Mouse (Mus musculus) erythroblast, embryonic 14.5 days (primary cell): ENCODE data around the gene Vcp. TPM values are rescaled to one million over a fixed set of nuclear protein-coding genes. Genes with fewer than 3 reads are reported as not detected.
"Not testable (repeated sequence)": the region's sequence is repeated elsewhere in the genome, so short reads cannot be mapped to it uniquely, and the experiment has no call there.

Experiments
- H3K27me3 ChIP-seq: 2 replicates; pipeline ENCODE4 v1.6.1; 2012; ENCODE audit warnings: inconsistent platforms; ENCODE audit not compliant: control insufficient read depth
- H3K36me3 ChIP-seq: 2 replicates; pipeline ENCODE4 v1.6.1; 2012; ENCODE audit warnings: mild to moderate bottlenecking, inconsistent platforms; ENCODE audit not compliant: control insufficient read depth
- H3K4me1 ChIP-seq: 2 replicates; pipeline ENCODE4 v1.6.1; 2012; ENCODE audit warnings: inconsistent platforms; ENCODE audit not compliant: control insufficient read depth
- H3K4me3 ChIP-seq: replicated peaks from 2 replicates; pipeline ENCODE3; 2012; ENCODE audit warnings: moderate library complexity, mild to moderate bottlenecking, inconsistent platforms
- H3K9me3 ChIP-seq: 2 replicates; pipeline ENCODE4 v1.6.1; 2012; ENCODE audit warnings: low read length, inconsistent platforms, mixed read lengths; ENCODE audit not compliant: control insufficient read depth
- GATA1 ChIP-seq: IDR thresholded peaks from 2 replicates; pipeline ENCODE4 v1.6.1; 2012; ENCODE audit warnings: low read length, inconsistent platforms, mixed read lengths
- TAL1 ChIP-seq: IDR thresholded peaks from 3 replicates; pipeline ENCODE4 v1.6.1; 2012; ENCODE audit warnings: low read length, inconsistent platforms, mixed read lengths
- polyA plus RNA-seq: library from polyadenylated mRNA; stranded (reverse); fragments of >175 nt; gene quantifications from 2 replicates; pipeline ENCODE4 v1.2.3, GENCODE M21; 2012

Vcp gene
- polyA plus RNA-seq, 1 experiment = 6.3 TPM

DNA sequence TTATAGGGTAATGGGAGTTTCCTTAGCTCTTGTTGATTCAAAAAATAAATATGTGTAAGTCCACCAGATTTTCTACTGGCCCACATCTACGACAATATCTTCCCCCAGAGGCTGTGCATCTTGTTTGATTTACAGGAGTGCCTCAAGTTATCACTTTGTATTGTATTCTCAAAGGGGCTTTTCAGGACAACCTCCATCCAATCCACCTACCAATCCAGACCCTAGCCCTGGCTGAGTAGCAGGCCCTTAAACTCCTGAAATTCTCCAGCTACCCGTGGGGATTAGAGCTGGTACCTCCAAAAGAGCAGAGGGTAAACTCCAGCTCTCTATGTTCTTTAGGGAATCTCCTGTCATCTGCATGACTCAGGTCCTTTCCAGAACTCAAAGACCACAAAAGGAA is 2.3 kb downstream of the Vcp start:
- Histone ChIP-seq H3K27me3 (no peaks in the 10 kb centered on the region), H3K4me3 (peak overlapping the region; percentile 98), H3K4me1 (peaks cover 27% of the 10 kb centered on the region), H3K9me3 (no peaks in the 10 kb centered on the region), H3K36me3 (peaks cover 45% of the 10 kb centered on the region)
- TF ChIP-seq GATA1 (no peak), TAL1 (no peak)

DNA sequence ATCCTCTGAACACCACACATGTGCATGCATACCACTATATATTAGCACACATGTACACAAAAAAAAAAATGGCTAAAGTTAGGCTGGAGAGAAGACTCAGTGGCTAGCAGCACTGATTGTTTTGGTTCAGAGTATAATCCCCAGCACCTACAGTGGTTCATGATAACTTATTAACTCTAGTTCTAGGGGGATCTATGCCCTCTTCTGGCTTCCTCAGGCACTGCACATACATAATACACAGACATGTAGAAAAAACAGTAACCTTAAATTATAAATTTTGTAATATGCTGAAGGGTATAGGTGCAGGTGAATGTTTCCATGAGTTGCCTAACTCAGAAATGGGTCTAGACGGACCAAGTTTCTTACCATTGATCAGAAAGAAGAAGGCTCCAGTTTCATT is 12.0 kb downstream of the Vcp start:
- Histone ChIP-seq H3K9me3 (no peaks in the 10 kb centered on the region), H3K27me3 (no peaks in the 10 kb centered on the region), H3K36me3 (peaks cover 95% of the 10 kb centered on the region), H3K4me3 (no peak overlapping the region), H3K4me1 (no peaks in the 10 kb centered on the region)
- TF ChIP-seq TAL1 (no peak), GATA1 (no peak)

DNA sequence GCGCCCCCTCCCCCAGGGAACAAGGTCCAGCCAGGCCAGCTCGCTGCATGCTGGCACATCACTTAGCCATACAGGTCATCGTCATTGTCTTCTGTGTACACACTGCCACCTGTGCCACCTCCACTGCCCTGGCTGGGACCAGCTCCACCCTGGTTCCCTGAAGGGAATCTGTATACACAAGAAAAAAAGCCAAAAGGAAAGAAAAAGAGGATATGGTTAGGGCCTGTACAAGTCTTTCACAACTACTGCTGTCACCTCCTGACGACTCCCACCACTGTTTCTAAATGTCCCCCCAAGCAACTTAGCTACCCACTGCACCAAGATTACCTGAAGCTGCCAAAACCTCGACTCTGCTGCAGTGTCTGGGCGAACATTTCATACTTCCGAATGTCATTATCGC is 19.8 kb downstream of the Vcp start:
- H3K27me3 ChIP-seq, H3K4me1 ChIP-seq, H3K4me3 ChIP-seq, H3K9me3 ChIP-seq: not testable (repeated sequence)
- H3K36me3 ChIP-seq = peaks cover 65% of the 10 kb centered on the region

DNA sequence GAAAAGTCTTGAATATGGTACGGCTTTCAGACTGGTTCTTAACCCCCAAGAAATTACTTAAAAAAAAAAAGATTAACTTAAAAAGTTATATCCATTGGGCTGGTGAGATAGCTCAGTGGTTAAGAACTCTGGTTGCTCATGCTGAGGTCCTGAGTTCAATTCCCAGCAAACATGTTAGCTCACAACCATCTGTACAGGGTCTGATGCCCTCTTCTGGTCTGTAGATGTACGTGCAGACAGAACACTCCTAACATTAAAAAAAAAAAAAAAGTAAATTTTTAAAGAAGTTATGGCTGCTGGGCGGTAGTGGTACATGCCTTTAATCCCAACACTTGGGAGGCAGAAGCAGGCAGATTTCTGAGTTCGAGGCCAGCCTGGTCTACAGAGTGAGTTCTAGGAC is 22.2 kb downstream of the Vcp start:
- Histone ChIP-seq H3K27me3 (no peaks in the 10 kb centered on the region), H3K4me1 (no peaks in the 10 kb centered on the region), H3K36me3 (peaks cover 46% of the 10 kb centered on the region), H3K4me3 (no peak overlapping the region), H3K9me3 (no peaks in the 10 kb centered on the region)
- TF ChIP-seq GATA1 = no peak
- no peak for TF ChIP-seq TAL1

DNA sequence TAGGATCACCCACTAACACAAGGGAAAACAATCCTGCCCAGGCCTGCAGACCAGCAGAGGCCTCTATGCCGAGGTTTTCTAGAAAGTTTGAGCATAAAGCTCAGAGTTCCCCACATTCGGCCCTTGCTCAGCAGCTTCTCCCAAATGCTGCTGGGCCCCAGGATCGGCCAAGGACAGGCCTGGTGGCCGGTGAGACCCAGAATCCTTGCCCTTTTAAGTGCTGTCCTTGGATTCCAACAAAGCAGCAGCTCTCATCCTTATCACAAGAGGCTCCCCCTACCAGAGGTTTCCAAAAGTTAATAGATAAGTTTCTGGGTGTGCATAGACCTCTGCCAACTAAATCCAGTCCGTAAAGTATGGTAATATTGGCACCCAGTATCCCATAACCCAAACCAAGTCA is 26.4 kb downstream of the Vcp start:
- Histone ChIP-seq H3K9me3 (no peaks in the 10 kb centered on the region), H3K4me1 (no peaks in the 10 kb centered on the region), H3K27me3 (no peaks in the 10 kb centered on the region), H3K36me3 (peaks cover 15% of the 10 kb centered on the region), H3K4me3 (no peak overlapping the region)
- TF ChIP-seq GATA1 (no peak), TAL1 (no peak)

DNA sequence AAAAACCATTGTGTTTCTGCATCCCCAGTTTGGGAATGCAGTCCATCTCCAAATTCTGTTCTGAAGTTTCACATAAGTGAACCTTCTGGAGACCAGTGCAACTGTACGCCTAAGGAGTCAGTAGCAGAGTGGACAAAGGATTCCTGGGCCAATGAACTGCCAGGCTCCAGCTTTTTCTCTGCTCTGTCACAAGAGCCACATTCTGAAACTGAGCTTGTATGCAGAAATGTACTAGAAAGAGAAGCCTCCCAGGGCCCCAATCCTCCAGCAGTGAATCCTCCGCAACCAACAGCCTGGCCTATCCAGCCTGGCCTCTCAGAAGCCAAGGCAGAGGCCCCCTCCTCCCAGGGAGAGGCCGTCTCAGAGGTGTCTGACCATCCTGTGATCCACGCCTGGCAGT is 27.4 kb downstream of the Vcp start:
- peaks cover 11% of the 10 kb centered on the region for H3K36me3 ChIP-seq

DNA sequence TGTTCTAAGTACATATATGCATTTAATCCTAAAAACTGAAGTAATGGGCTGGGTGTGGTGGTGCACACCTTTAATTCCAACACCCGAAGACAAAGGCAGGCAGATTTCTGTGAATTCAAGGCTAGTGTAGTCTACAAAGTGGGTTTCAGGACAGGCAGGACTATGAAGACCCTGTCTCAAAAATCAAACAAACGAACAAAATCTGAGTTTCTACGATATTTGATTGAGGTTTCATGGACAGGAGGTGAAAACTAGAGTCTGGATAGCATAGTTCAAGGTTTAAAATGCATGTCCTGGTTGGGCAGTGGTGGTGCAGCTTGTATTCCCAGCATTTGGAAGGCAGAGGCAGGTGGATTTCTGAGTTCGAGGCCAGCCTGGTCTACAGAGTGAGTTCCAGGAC is 31.0 kb downstream of the Vcp start, which contains the start of gene 1700022I11Rik:
1700022I11Rik (plus strand) TSS at position 301 of the 400 bp plus-strand sequence.
- Histone ChIP-seq H3K27me3 (peaks cover 9% of the 10 kb centered on the region), H3K4me3 (no peak within 1 kb of the TSS), H3K9me3 (no peaks in the 10 kb centered on the region), H3K36me3 (no peaks in the 10 kb centered on the region), H3K4me1 (peaks cover 5% of the 10 kb centered on the region)
- TF ChIP-seq GATA1 = no peak
- TF ChIP-seq TAL1 = no peak

More for the DNA sequence above, 27.4 kb downstream of the Vcp start:
- Histone ChIP-seq H3K9me3 (no peaks in the 10 kb centered on the region), H3K27me3 (no peaks in the 10 kb centered on the region), H3K4me1 (no peaks in the 10 kb centered on the region), H3K4me3 (no peak overlapping the region)
- TF ChIP-seq TAL1 = no peak
- TF ChIP-seq GATA1 = no peak

DNA sequence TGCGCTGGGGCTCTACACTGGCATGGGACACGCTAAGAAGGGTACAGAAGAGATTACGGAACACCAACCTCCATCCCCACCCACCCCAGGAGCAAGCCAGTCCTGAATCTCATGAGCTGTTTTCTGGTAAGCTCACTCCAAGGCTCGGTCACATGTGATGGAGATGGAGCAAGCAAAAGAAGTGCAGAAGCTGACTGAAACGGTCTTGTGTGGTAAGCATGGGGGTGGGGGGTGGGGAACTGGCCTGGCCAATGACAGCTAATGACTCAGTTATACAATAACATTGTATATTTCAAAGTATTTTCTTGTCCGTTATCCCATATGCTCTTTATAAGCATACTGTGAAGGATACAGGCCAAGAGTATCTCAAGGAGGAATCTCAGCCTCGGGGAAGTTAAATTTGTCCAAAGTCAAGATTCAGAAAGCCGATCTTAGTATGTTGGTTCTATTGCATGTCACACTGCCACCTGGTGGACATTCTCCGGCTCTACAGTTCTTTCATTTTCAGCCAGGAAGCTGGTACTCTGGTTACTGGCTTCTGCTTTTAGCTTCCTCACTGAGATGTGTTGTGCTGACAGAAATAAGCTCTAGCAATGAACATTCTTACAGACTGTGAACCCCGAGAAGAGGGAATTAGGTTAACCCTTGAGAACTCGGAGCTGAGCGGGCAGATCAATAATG is 35.1 kb downstream of the Vcp start:
- Histone ChIP-seq H3K36me3 (no peaks in the 10 kb centered on the region), H3K4me3 (no peak overlapping the region), H3K4me1 (peaks cover 5% of the 10 kb centered on the region), H3K27me3 (peaks cover 9% of the 10 kb centered on the region), H3K9me3 (no peaks in the 10 kb centered on the region)
- TF ChIP-seq TAL1 (no peak), GATA1 (no peak)

DNA sequence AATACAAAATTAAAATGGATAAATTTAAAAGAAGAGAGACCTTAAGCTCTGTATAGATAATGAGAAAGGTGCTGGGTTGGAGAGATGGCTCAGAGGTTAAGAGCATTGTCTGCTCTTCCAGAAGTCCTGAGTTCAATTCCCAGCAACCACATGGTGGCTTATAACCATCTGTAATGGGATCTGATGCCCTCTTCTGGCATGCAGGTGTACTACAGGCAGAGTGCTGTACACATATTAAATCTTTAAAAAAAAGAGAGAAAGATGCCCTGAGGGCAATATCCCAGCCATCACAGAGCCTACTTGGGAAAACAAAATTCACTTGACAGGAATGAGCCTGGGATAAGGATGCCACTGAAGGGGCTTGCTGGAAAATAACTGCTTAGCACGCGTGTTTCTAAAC is 36.8 kb downstream of the Vcp start:
- Histone ChIP-seq H3K4me3 (no peak overlapping the region), H3K27me3 (peaks cover 12% of the 10 kb centered on the region), H3K36me3 (no peaks in the 10 kb centered on the region), H3K9me3 (no peaks in the 10 kb centered on the region), H3K4me1 (peaks cover 5% of the 10 kb centered on the region)
- TF ChIP-seq GATA1 (no peak), TAL1 (no peak)

DNA sequence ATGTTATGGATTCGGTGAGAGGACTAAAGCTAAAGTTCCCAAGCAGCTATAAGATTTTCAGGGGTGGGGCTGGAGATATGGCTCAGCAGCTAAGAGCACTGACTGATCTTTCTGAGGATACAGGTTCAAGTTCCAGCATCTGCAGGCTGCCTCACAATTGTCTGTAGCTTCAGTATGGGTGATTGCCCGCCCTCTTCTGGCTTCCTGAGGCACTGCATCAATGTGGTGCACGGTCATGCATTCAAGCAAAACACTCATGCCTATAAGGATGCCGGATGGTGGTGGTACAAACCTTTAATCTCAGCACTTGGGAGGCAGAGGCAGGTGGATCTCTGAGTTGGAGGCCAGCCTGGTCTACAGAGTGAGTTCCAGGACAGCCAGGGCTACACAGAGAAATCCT is 38.7 kb downstream of the Vcp start:
- Histone ChIP-seq H3K9me3 (no peaks in the 10 kb centered on the region), H3K4me3 (no peak overlapping the region), H3K27me3 (peaks cover 12% of the 10 kb centered on the region), H3K4me1 (peaks cover 5% of the 10 kb centered on the region), H3K36me3 (no peaks in the 10 kb centered on the region; the same call in 1 of the 2 replicates)
- TF ChIP-seq GATA1 (no peak), TAL1 (no peak)
